25 mouse cellular contexts compared by ENCODE assay signal in the genomic region with DNA sequence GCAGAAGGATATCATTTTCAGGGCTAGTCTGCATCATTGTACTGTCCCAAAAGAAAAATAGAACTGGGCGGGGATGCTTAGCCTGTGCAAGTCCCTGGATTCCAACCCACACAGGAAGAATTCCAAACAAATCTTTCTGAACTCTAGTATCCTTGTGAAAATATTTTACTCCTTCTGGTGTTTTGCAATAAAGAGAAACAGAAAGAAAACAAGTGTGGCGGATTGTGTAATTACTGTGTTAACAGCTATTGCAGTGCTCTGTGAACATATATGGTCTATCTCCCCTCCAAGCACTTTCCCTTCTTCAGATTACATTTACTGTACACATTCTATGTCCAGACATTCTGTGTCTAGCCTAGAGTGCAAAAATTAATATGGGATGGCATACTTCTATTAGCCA.
A peak's percentile ranks its signal among the peaks of the same experiment; 100 is the strongest.
DNase-seq lines count a peak whose midpoint lies in the region; TF ChIP-seq lines count a peak whose summit lies in the region.
"Had no signal": no experiment of that assay in that cellular context is flagged by ENCODE, and none has a peak within 500 bp of the region (broad histone marks: within the 10 kb centered on the region; RNA-seq: fewer than 3 reads in every experiment).

No protein-coding gene starts in this region.

- intact Hi-C loops in gastrocnemius, adult 2 months (cut with DNase I) = no loop called here

- no peak for TF ChIP-seq POLR2A in kidney, adult 2 months (IDR thresholded peaks at IDR 0.05; ENCODE audit: low read depth, low read length)

- no peak overlapping the region for H3K4me3 ChIP-seq in gastrocnemius, adult 2 months
- no peak overlapping the region for H3K4me3 ChIP-seq in kidney, adult 2 months (ENCODE audit: insufficient read depth, low read depth, low read length)
- H3K4me3 ChIP-seq: embryonic facial prominence, embryonic 13.5 days; erythroblast, embryonic 14.5 days; forebrain, embryonic 13.5 days; heart, embryonic 15.5 days; limb, embryonic 13.5 days; liver, embryonic 13.5 days had no signal

- TF ChIP-seq CTCF in gastrocnemius, adult 2 months (IDR thresholded peaks at IDR 0.05) = no peak
- TF ChIP-seq CTCF in kidney, adult 2 months (conservative IDR thresholded peaks at IDR 0.05; ENCODE audit: insufficient read depth, insufficient read length, low read depth, low read length) = no peak

- H3K4me1 ChIP-seq in kidney, adult 2 months (ENCODE audit: control insufficient read depth, insufficient read depth, low read length) = no peaks in the 10 kb centered on the region
- H3K4me1 ChIP-seq: embryonic facial prominence, embryonic 13.5 days; forebrain, embryonic 13.5 days; heart, embryonic 15.5 days; limb, embryonic 13.5 days; liver, embryonic 13.5 days had no signal

- 69% methylated on average over 2 of the region's 2 CpGs for WGBS in kidney, adult 2 months

- peak overlapping the region; percentile 61 for H3K27ac ChIP-seq in gastrocnemius, adult 2 months
- H3K27ac ChIP-seq in kidney, adult 2 months (ENCODE audit: insufficient read depth, low read depth, low read length) = no peak overlapping the region
- H3K27ac ChIP-seq: embryonic facial prominence, embryonic 13.5 days; forebrain, embryonic 13.5 days; heart, embryonic 15.5 days; hindbrain, embryonic 14.5 days; limb, embryonic 13.5 days; liver, embryonic 13.5 days; macrophage had no signal

- no peaks in the 10 kb centered on the region for H3K36me3 ChIP-seq in kidney, adult 2 months (ENCODE audit: control insufficient read depth, insufficient read depth, low read length)
- H3K36me3 ChIP-seq: embryonic facial prominence, embryonic 13.5 days; heart, embryonic 15.5 days; limb, embryonic 13.5 days; liver, embryonic 13.5 days had no signal

- H3K27me3 ChIP-seq in kidney, adult 2 months (replicated peaks; ENCODE audit: control insufficient read depth, insufficient read depth, low read length) = no peaks in the 10 kb centered on the region
- H3K27me3 ChIP-seq: embryonic facial prominence, embryonic 13.5 days; forebrain, embryonic 13.5 days; heart, embryonic 15.5 days; limb, embryonic 13.5 days; liver, embryonic 13.5 days had no signal

- DNase-seq in gastrocnemius, adult 2 months = no peak
- no peak for DNase-seq in gastrocnemius, adult 8-10 months (ENCODE audit: low spot score in 2 of 2)
- DNase-seq in kidney, adult 2 months = peak; percentile 33
- DNase-seq in kidney, postnatal 14 days = no peak
- DNase-seq in 3T3-L1 (ENCODE audit: low read depth, low spot score) = peak; percentile 36
- peak; percentile 10 for DNase-seq in fat pad, adult 2 months (ENCODE audit: extremely low read depth, low read depth, low spot score)
- no peak for DNase-seq in right cerebral cortex, postnatal 10 days (ENCODE audit: low spot score in 2 of 2)
- no peak for DNase-seq in layer of hippocampus, adult 9-10 months (ENCODE audit: low spot score)
- DNase-seq: adrenal gland, adult 2 months; adrenal gland, postnatal 36 days; cerebellum, adult 18-20 months; cerebellum, postnatal 10 days; liver, embryonic 13.5 days; lung, adult 2 months; right cerebral cortex, adult 18-20 months; right cerebral cortex, postnatal 4 days; thymus, adult 2 months; thymus, postnatal 36 days had no signal

Comparison
In these comparisons a context has a peak if more than half of its experiments do, and no peak if none do; other contexts are left out.
1. DNase-seq: peak in kidney, adult 2 months (single experiment), 3T3-L1 (single experiment) and fat pad, adult 2 months (single experiment); none in gastrocnemius, adult 2 months (single experiment), gastrocnemius, adult 8-10 months (0 of 2), kidney, postnatal 14 days (single experiment), right cerebral cortex, postnatal 10 days (0 of 2) and layer of hippocampus, adult 9-10 months (single experiment).